Mouse (Mus musculus): Measurements from ENCODE around the gene Fam102b.

- no peak for TF ChIP-seq POLR2AphosphoS2 (IDR thresholded peaks at IDR 0.05; ENCODE audit: insufficient read length, low read depth)
- TF ChIP-seq POLR2A (IDR thresholded peaks at IDR 0.05; ENCODE audit: insufficient read length, low read depth): no peak
- TF ChIP-seq CEBPB (IDR thresholded peaks at IDR 0.05; ENCODE audit: insufficient read depth, poor library complexity, severe bottlenecking): no peak
- no peak for TF ChIP-seq SRF (IDR thresholded peaks at IDR 0.05; ENCODE audit: control insufficient read depth, insufficient read length, low read depth)
- no peak for TF ChIP-seq MYOG (IDR thresholded peaks at IDR 0.05; ENCODE audit: control insufficient read depth in 1 of 3, insufficient read depth in 1 of 3, insufficient read length in 2 of 3, low read depth in 2 of 3)
- TF ChIP-seq USF1 (IDR thresholded peaks at IDR 0.05; ENCODE audit: low read depth): no peak
- no peak for TF ChIP-seq TCF12 (IDR thresholded peaks at IDR 0.05; ENCODE audit: insufficient read depth, poor library complexity, severe bottlenecking)
- no peak for TF ChIP-seq E2F4 (IDR thresholded peaks at IDR 0.05; ENCODE audit: insufficient read depth)
Observed at GRCm38 (mm10) chr3:108961655-108962054, 65.8 kb downstream of the Fam102b start.

Measured in myocyte (in vitro differentiated cells).